Mouse (Mus musculus) forebrain, embryonic 11.5 days (tissue): ENCODE data around the gene Ms4a4c. TPM values are rescaled to one million over a fixed set of nuclear protein-coding genes. Genes with fewer than 3 reads are reported as not detected.

Source experiments
- ATAC-seq: fragments of 200-750 bp; cut with Nextera tagmentation; replicated peaks from 2 replicates; pipeline ENCODE4 v1.8.0; 2017; ENCODE audit warnings: moderate TSS enrichment; ENCODE audit not compliant: low FRiP score
- DNase-seq: peaks from one replicate; pipeline ENCODE4 v3.0.0-alpha.2; 2017; ENCODE audit warnings: low spot score
- H3K27ac ChIP-seq: fragments of 300-500 bp; sonication (generic); 2 replicates; pipeline ENCODE4 v1.5.1; 2014; ENCODE audit warnings: low read depth, low read length
- H3K27me3 ChIP-seq: fragments of 300-500 bp; sonication (generic); 2 replicates; pipeline ENCODE4 v1.6.1; 2014; ENCODE audit warnings: mild to moderate bottlenecking, low read length, mixed read lengths; ENCODE audit not compliant: control insufficient read depth, insufficient read depth
- H3K36me3 ChIP-seq: fragments of 300-500 bp; sonication (generic); 2 replicates; pipeline ENCODE4 v1.6.1; 2014; ENCODE audit warnings: mild to moderate bottlenecking, low read length, moderate library complexity, mixed read lengths; ENCODE audit not compliant: control insufficient read depth, insufficient read depth
- H3K4me1 ChIP-seq: fragments of 300-500 bp; sonication (generic); replicated peaks from 2 replicates; pipeline ENCODE4 v1.6.1; 2014; ENCODE audit warnings: low read length, mixed read lengths; ENCODE audit not compliant: control insufficient read depth, insufficient read depth
- H3K4me2 ChIP-seq: fragments of 300-500 bp; sonication (generic); 2 replicates; pipeline ENCODE4 v1.6.1; 2014; ENCODE audit warnings: low read depth, mild to moderate bottlenecking, low read length, moderate library complexity, mixed read lengths; ENCODE audit not compliant: severe bottlenecking
- H3K4me3 ChIP-seq: fragments of 300-500 bp; sonication (generic); 2 replicates; pipeline ENCODE4 v1.5.1; 2014; ENCODE audit warnings: low read depth, low read length
- H3K9ac ChIP-seq: fragments of 300-500 bp; sonication (generic); 2 replicates; pipeline ENCODE4 v1.6.1; 2014; ENCODE audit warnings: low read length
- H3K9me3 ChIP-seq: fragments of 300-500 bp; sonication (generic); 2 replicates; pipeline ENCODE4 v1.6.1; 2016; ENCODE audit warnings: low read length, mixed read lengths; ENCODE audit not compliant: control insufficient read depth
- WGBS: fragments of 180-500 bp; shearing (Covaris S2); extraction: QIAGEN DNeasy Blood & Tissue Kit; methylation state at CpG from one replicate; pipeline ENCODE4 v1.1.7; 2014; 5-methylcytosine and 5-hydroxymethylcytosine counted together
- polyA plus RNA-seq: library from polyadenylated mRNA; unstranded; fragments of >200 nt; fragmentation: Nextera tagmentation; extraction: Ambion mirVana; gene quantifications from 2 replicates; pipeline ENCODE4 v1.2.1, GENCODE M21; 2014

Gene Ms4a4c
- not detected in 2 replicates for polyA plus RNA-seq

DNA sequence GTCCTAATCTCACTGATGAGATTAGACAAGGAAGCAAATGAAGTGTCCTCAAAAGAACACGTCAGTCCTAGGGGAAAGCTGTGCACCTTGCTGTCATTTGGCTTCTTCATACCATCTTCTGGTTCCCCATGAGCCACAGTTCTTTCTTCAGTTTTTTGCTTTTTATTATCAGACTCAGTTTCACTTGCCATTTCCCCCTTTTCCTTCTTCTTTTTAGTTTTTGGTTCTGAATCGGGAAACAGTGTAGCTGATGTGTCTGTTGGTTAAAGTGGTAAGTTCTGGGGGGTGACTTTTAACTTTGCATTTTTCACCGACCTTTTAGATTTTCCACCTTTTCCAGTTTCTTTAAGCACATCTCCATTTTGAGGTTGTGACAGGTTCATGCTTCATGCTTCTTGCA, at the start of gene Ms4a4c:
Gene Ms4a4c (plus strand): TSS at position 244 of the 400 bp plus-strand sequence.
- Histone ChIP-seq H3K4me1 (no peaks in the 10 kb centered on the region), H3K9me3 (no peaks in the 10 kb centered on the region), H3K36me3 (no peaks in the 10 kb centered on the region), H3K27ac (no peak within 1 kb of the TSS), H3K27me3 (no peaks in the 10 kb centered on the region), H3K4me3 (no peak within 1 kb of the TSS), H3K9ac (no peak within 1 kb of the TSS), H3K4me2 (no peak within 1 kb of the TSS)
- whole genome bisulfite sequencing, result 79% methylated on average over 3 of the region's 3 CpGs
- DNase-seq, result no peak
- no peak for ATAC-seq

DNA sequence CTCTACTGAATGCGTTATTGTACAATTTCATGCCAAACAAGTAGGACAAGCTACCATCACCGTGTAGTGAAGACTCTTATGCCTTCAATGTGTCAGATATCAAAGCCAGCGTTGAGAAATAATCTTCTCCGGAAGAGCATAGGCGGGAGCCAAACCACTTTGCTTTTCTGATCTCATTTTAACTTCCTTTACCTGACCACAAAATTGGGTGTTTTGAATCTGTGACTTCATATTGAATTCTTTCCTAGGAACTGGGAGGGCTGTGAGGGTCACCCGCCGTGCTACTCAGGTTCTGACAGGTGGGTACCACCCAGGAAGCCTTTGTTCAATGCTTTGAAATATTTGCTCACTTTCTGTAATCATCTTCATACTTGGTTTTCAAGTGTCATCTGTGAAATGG, 48.8 kb upstream of the Ms4a4c start:
- H3K27ac ChIP-seq, result no peak overlapping the region
- H3K9me3 ChIP-seq, result no peaks in the 10 kb centered on the region
- H3K4me1 ChIP-seq, result no peaks in the 10 kb centered on the region
- ATAC-seq (no peak), DNase-seq (no peak)
- no peak overlapping the region for H3K9ac ChIP-seq
- no peak overlapping the region for H3K4me2 ChIP-seq
- no peaks in the 10 kb centered on the region for H3K27me3 ChIP-seq
- 89% methylated on average over 7 of the region's 7 CpGs for WGBS
- H3K4me3 ChIP-seq, result no peak overlapping the region
- H3K36me3 ChIP-seq, result no peaks in the 10 kb centered on the region

DNA sequence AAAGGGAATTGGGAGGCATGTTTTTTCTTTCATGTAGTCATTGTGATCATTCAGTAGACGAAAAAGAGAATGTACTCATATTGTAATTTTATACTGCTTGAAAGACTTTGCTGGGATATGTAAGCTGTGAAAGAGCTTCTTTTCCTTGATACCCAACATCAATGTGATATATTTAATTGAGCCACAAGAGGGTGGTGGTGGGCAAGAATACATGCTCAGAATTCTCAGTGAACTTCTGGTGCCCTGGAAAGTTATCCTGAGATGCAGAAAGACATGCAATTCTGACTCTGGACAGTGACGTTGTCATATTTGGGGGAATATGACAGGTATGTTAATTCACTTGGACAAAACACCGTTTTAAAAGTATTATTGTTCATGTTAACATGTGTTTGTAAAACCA, 44.5 kb upstream of the Ms4a4c start:
- DNase-seq, result no peak
- no peaks in the 10 kb centered on the region for H3K9me3 ChIP-seq
- no peaks in the 10 kb centered on the region for H3K36me3 ChIP-seq

DNA sequence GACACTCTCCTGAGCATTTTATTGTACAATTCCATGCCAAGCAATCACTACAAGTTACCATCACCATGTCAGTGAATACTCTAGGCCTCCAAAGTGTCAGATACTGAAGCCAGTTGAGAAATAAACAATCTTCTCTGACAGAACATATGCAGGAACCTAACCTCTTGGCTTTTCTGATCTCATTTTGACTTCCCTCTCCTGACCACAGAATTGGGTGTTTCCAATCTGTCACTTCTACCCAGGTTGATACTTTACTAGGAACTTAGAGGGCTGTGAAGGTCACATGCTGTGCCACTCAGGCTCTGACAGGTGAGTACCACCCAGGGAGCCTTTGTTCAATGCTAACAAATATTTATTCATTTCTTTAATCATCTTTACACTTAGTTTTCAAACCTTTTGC, 42.6 kb upstream of the Ms4a4c start:
- Histone ChIP-seq H3K4me2 (no peak overlapping the region), H3K27me3 (no peaks in the 10 kb centered on the region), H3K27ac (no peak overlapping the region), H3K9me3 (no peaks in the 10 kb centered on the region), H3K9ac (no peak overlapping the region), H3K4me1 (no peaks in the 10 kb centered on the region), H3K4me3 (no peak overlapping the region), H3K36me3 (no peaks in the 10 kb centered on the region)
- no peak for DNase-seq
- ATAC-seq, result no peak

More for the DNA sequence above, 44.5 kb upstream of the Ms4a4c start:
- Histone ChIP-seq H3K4me1 (no peaks in the 10 kb centered on the region), H3K27me3 (no peaks in the 10 kb centered on the region), H3K27ac (no peak overlapping the region), H3K9ac (no peak overlapping the region), H3K4me3 (no peak overlapping the region), H3K4me2 (no peak overlapping the region)
- ATAC-seq, result no peak
- 77% methylated on average over 3 of the region's 3 CpGs for WGBS

DNA sequence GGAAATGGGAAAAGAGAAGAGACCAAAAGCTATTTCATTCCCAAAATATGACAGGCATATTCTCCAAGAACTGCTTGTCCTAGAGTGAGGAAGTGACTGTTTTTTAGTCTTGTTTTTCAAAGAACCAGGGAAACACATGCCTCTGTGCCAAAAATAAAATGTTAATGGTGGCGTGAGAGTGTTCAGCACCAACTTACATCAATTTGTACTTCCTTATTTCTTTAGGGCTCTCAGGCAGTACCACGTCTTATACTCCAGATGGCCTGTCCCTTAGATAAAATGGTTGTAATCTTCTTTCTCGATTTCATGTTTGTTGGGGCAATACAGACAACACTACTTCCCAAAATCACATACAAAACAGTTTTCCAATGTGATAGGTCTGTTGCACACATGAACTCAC, 36.3 kb upstream of the Ms4a4c start:
- no peak overlapping the region for H3K4me3 ChIP-seq
- DNase-seq, result no peak
- H3K27me3 ChIP-seq, result no peaks in the 10 kb centered on the region
- no peak overlapping the region for H3K27ac ChIP-seq
- H3K4me1 ChIP-seq, result no peaks in the 10 kb centered on the region
- WGBS, result 84% methylated on average over 3 of the region's 3 CpGs
- no peak for ATAC-seq
- H3K9me3 ChIP-seq, result no peaks in the 10 kb centered on the region
- no peak overlapping the region for H3K4me2 ChIP-seq
- H3K36me3 ChIP-seq, result no peaks in the 10 kb centered on the region
- no peak overlapping the region for H3K9ac ChIP-seq

DNA sequence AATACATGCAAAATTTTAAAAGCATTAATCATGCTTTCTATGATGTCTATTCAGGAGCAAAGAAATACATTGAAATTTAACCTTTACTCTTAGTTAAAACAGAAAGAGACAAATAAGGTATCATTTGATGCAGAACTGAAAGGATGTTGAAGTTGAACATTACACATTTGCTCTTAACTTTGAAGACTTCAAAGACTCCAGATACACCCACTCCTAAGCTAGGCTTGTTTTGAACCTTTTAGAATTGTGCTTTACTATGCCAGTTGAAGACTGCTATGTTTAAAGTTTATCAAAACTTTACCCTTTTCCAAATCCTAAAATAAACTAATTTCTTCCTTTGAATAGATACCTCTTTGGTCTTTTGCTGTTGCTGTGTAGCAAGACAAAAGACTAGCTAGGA, 33.4 kb upstream of the Ms4a4c start:
- Histone ChIP-seq H3K4me2 (no peak overlapping the region), H3K27ac (no peak overlapping the region)

DNA sequence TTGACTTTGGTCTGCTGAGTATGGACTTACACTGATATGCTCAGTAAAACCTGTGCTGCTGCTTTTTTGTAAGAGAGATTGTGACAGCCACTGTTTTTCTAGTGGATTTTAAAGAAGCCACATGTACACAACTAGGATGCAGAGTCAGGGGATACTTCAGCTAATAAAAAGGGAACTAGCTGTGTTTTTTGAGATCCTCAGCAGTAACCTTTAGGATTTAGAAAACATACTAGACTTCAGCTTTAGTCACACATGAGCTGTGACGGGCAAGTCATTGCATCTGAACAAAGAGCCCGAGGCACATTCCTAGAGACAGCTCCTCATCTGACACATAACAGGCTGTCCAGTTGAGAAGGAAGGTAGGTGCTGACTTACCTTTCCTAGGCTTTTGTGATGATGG, 29.3 kb upstream of the Ms4a4c start, which contains the start of gene Ms4a4a:
Gene Ms4a4a (plus strand): TSS at position 251 of the 400 bp plus-strand sequence.
- WGBS, result 79% methylated on average over 2 of the region's 2 CpGs
- no peak within 1 kb of the TSS for H3K4me3 ChIP-seq
- no peak within 1 kb of the TSS for H3K9ac ChIP-seq
- ATAC-seq (no peak), DNase-seq (no peak)
- no peaks in the 10 kb centered on the region for H3K27me3 ChIP-seq
- no peaks in the 10 kb centered on the region for H3K9me3 ChIP-seq
- no peaks in the 10 kb centered on the region for H3K36me3 ChIP-seq
- no peak within 1 kb of the TSS for H3K27ac ChIP-seq
- no peaks in the 10 kb centered on the region for H3K4me1 ChIP-seq
- no peak within 1 kb of the TSS for H3K4me2 ChIP-seq

More for the DNA sequence above, 33.4 kb upstream of the Ms4a4c start:
- Histone ChIP-seq H3K4me1 (no peaks in the 10 kb centered on the region), H3K36me3 (no peaks in the 10 kb centered on the region), H3K27me3 (no peaks in the 10 kb centered on the region), H3K9ac (no peak overlapping the region), H3K9me3 (no peaks in the 10 kb centered on the region), H3K4me3 (no peak overlapping the region)
- no peak for ATAC-seq
- no peak for DNase-seq

DNA sequence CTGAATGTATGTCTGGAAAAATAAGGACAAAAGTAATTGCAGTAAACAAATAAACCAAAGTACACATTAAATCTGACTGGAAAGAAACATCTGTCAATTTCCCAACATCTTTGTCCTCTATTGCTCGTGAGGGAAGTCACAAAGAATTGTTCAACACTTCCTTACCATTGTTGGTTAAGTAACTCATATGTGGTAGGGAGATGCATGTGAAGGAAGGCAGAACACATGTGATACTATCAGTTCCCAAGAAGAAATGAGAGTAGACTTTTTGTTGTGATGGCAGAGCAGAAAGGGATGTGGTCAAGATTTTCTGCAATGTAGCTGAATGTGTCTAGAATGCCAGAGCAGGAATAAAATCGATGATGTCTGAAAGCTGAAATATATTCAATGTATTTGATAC, 28.2 kb upstream of the Ms4a4c start:
- Histone ChIP-seq H3K9ac (no peak overlapping the region), H3K27ac (no peak overlapping the region), H3K4me1 (no peaks in the 10 kb centered on the region), H3K4me3 (no peak overlapping the region), H3K27me3 (no peaks in the 10 kb centered on the region), H3K4me2 (no peak overlapping the region), H3K9me3 (no peaks in the 10 kb centered on the region), H3K36me3 (no peaks in the 10 kb centered on the region)
- ATAC-seq (no peak), DNase-seq (no peak)
- 87% methylated on average over 2 of the region's 2 CpGs for WGBS

DNA sequence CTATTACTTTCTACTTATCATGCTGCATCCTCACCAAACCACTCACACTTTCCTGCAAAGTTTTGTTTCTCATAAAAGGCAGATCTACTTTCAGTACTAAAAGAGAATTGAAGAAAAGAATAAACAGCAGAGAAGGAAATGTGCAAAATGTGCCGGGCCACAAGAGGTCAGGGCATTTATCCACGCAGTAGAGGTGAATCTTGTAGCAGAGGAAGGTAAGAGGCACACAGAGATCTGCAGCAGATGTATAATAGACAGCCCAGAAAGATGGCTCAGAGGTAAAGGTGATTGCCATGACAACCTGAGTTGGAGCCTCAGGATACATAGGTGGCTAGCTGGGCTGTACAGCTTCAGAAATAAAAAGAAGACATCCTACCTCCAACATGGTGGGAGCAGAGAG, 17.5 kb upstream of the Ms4a4c start:
- no peak overlapping the region for H3K27ac ChIP-seq
- H3K4me3 ChIP-seq, result no peak overlapping the region
- no peaks in the 10 kb centered on the region for H3K27me3 ChIP-seq
- H3K9me3 ChIP-seq, result no peaks in the 10 kb centered on the region
- 85% methylated on average over 2 of the region's 2 CpGs for WGBS
- no peak overlapping the region for H3K4me2 ChIP-seq
- no peak for ATAC-seq
- H3K9ac ChIP-seq, result no peak overlapping the region
- H3K4me1 ChIP-seq, result no peaks in the 10 kb centered on the region
- no peak for DNase-seq
- no peaks in the 10 kb centered on the region for H3K36me3 ChIP-seq
